Comparison of ENCODE assay signal across 8 mouse cellular contexts in the genomic region with DNA sequence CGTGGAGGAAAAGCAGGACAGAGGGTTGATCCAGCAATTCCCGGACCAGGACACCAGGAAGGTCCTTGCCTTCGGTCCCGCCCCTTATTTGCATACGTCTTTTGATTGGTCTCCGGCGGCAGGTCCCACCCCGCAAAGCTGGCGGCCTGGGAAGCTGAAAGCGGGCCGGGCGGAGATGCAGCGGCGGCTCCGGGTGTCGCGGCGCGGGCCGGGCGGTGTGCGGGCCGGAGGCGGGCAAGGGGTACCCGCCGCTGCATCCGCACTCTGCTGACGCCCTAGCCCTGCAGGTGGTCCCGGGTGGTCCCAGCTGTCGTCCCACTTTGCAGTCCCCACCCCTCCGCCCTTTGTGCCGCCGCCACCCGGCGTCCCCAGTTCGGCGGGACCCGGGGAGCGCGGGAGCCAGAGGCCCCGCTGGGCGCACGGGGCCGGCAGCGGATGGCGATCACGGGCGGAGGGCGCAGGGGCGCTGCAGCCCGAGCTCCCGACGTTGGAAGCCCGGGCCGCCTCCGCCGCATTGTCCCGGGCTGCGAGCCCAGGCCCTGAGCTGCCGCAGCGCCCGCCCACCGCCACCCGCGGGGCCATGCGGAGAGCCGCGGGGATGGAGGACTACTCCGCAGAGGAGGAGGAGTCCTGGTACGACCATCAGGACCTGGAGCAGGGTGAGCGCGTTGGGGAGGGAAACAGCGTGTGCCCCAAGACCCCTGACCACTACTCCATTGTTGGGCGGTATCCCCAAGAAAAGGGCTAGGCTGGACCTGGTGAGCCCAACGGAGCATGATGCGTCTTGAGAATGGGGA. TPM values are rescaled to one million over a fixed set of nuclear protein-coding genes. Genes with fewer than 3 reads are reported as not detected.
A peak's percentile ranks its signal among the peaks of the same experiment; 100 is the strongest.
DNase-seq lines count a peak whose midpoint lies in the region; ATAC-seq and TF ChIP-seq lines count a peak whose summit lies in the region.

A gene (plus strand): TSS at position 174 of the 797 bp plus-strand sequence.

- WGBS in forebrain, embryonic 15.5 days: under 1% methylated on average over 65 of the region's 76 CpGs
- under 1% methylated on average over 63 of the region's 76 CpGs for WGBS in liver, embryonic 16.5 days (ENCODE audit: insufficient replicate concordance)
- under 1% methylated on average over 76 of the region's 76 CpGs for WGBS in olfactory bulb, adult 2 months

- H3K27me3 ChIP-seq in forebrain, embryonic 15.5 days: no peaks in the 10 kb centered on the region
- H3K27me3 ChIP-seq in liver, embryonic 16.5 days (ENCODE audit: control insufficient read depth, insufficient read depth, low read depth, low read length): peaks cover 49% of the 10 kb centered on the region

- H3K9me3 ChIP-seq in forebrain, embryonic 15.5 days: no peaks in the 10 kb centered on the region
- H3K9me3 ChIP-seq in liver, embryonic 16.5 days (replicated peaks; ENCODE audit: control insufficient read depth, low read length): no peaks in the 10 kb centered on the region; the same call in 1 of the 2 replicates

- peak within 1 kb of the TSS; percentile 70 for H3K4me2 ChIP-seq in forebrain, embryonic 15.5 days (replicated peaks)
- H3K4me2 ChIP-seq in liver, embryonic 16.5 days (ENCODE audit: low read depth, low read length): peak within 1 kb of the TSS; percentile 65

- peak; percentile 93 for ATAC-seq in cerebellum, adult (ENCODE audit: insufficient number of reproducible peaks, low FRiP score, low TSS enrichment)
- peak; percentile 95 for ATAC-seq in forebrain, embryonic 15.5 days (replicated peaks)
- peak; percentile 78 for ATAC-seq in liver, embryonic 16.5 days (ENCODE audit: low read depth)

- DNase-seq in ES-CJ7 (ENCODE audit: low read depth, low spot score): peak; percentile 90
- peak; percentile 95 to 96 for DNase-seq in heart, postnatal 10 days
- peak; percentile 94 to 96 for DNase-seq in kidney, postnatal 4 days
- DNase-seq in thymus, postnatal 25 days: peak; percentile 61

- H3K4me1 ChIP-seq in forebrain, embryonic 15.5 days: peaks cover 38% of the 10 kb centered on the region
- peaks cover 2% of the 10 kb centered on the region for H3K4me1 ChIP-seq in liver, embryonic 16.5 days (ENCODE audit: control insufficient read depth, low read depth, low read length)
- H3K4me1 ChIP-seq in olfactory bulb, adult 2 months (ENCODE audit: control insufficient read depth, insufficient read depth, low read length): peaks cover 39% of the 10 kb centered on the region

- H3K27ac ChIP-seq in forebrain, embryonic 15.5 days (replicated peaks): peak within 1 kb of the TSS; percentile 95
- H3K27ac ChIP-seq in liver, embryonic 16.5 days (ENCODE audit: low read length): no peak within 1 kb of the TSS
- H3K27ac ChIP-seq in olfactory bulb, adult 2 months (ENCODE audit: insufficient read depth, low read depth, low read length): peak within 1 kb of the TSS; percentile 84

- peak within 1 kb of the TSS; percentile 95 for H3K4me3 ChIP-seq in forebrain, embryonic 15.5 days
- peak within 1 kb of the TSS; percentile 58 for H3K4me3 ChIP-seq in liver, embryonic 16.5 days (ENCODE audit: low read depth, low read length)
- H3K4me3 ChIP-seq in olfactory bulb, adult 2 months (ENCODE audit: insufficient read depth, low read depth, low read length): peak within 1 kb of the TSS; percentile 95

- peak; percentile 83 for TF ChIP-seq POLR2A in olfactory bulb, adult 2 months (IDR thresholded peaks at IDR 0.05; ENCODE audit: insufficient read depth, low read depth, low read length)

- intact Hi-C loops in heart, postnatal 10 days (cut with DNase I): loop anchor here (2.0 kb wide), 2 partner anchors 21 to 23 kb away; a partner anchor contains a TSS

- H3K36me3 ChIP-seq in forebrain, embryonic 15.5 days: no peaks in the 10 kb centered on the region
- H3K36me3 ChIP-seq in liver, embryonic 16.5 days (ENCODE audit: control insufficient read depth, insufficient read depth): no peaks in the 10 kb centered on the region

- TF ChIP-seq CTCF in olfactory bulb, adult 2 months (IDR thresholded peaks at IDR 0.05; ENCODE audit: insufficient read depth, low read depth, low read length): no peak

- H3K9ac ChIP-seq in forebrain, embryonic 15.5 days (replicated peaks): peak within 1 kb of the TSS; percentile 97
- 0 out of 2 replicates have a peak within 1 kb of the TSS, but pooled peaks have one; percentile 26 for H3K9ac ChIP-seq in liver, embryonic 16.5 days (ENCODE audit: low read depth, low read length)

RNA-seq across cellular contexts. Expression of the gene that starts here (rescaled TPM):
- polyA plus RNA-seq in forebrain, embryonic 15.5 days (2015; fragmentation: Nextera tagmentation; extraction: Ambion mirVana): 20.9 and 21.2 TPM in 2 replicates
- total RNA-seq in heart, postnatal 10 days (2021): 10 to 100 TPM; 13.9 to 16.8 TPM
- 0.95 and 1.3 TPM in 2 replicates for polyA plus RNA-seq in liver, embryonic 16.5 days (2015; fragmentation: Nextera tagmentation; extraction: Ambion mirVana)
- polyA plus RNA-seq in olfactory bulb, adult 2 months (2012; ENCODE audit: insufficient read depth, insufficient read length, low replicate concordance, missing spikeins): not detected in 2 replicates
